Mouse (Mus musculus): Measurements from ENCODE around the gene Enox1.

- TF ChIP-seq CTCF (conservative IDR thresholded peaks at IDR 0.05; ENCODE audit: insufficient read depth, insufficient read length, low read depth, low read length) = no peak
- no peak for TF ChIP-seq POLR2A (IDR thresholded peaks at IDR 0.05; ENCODE audit: low read depth, low read length)
Measured at GRCm38 (mm10) chr14:77259686-77260085, 103.1 kb downstream of the Enox1 start.

Measured in kidney, adult 2 months (tissue).